Mouse (Mus musculus) lung, embryonic 14.5 days (tissue): ENCODE data around the gene Klhl40. TPM values are rescaled to one million over a fixed set of nuclear protein-coding genes. Genes with fewer than 3 reads are reported as not detected.

ENCODE experiments used
- ATAC-seq: fragments of 200-750 bp; cut with Nextera tagmentation; 2 replicates; pipeline ENCODE4 v1.8.0; 2017; ENCODE audit warnings: mild to moderate bottlenecking, moderate TSS enrichment, moderate library complexity; ENCODE audit not compliant: insufficient read depth
- DNase-seq: peaks from one replicate; pipeline ENCODE4 v3.0.0-alpha.2; 2015
- H3K27ac ChIP-seq: fragments of 300-500 bp; sonication (generic); 2 replicates; pipeline ENCODE4 v1.5.1; 2014; ENCODE audit warnings: low read depth, mild to moderate bottlenecking, moderate library complexity
- H3K27me3 ChIP-seq: fragments of 300-500 bp; sonication (generic); 2 replicates; pipeline ENCODE4 v1.6.1; 2014; ENCODE audit warnings: low read length, control low read depth; ENCODE audit not compliant: insufficient read depth
- H3K36me3 ChIP-seq: fragments of 300-500 bp; sonication (generic); 2 replicates; pipeline ENCODE4 v1.6.1; 2014; ENCODE audit warnings: control low read depth; ENCODE audit not compliant: insufficient read depth
- H3K4me1 ChIP-seq: fragments of 300-500 bp; sonication (generic); 2 replicates; pipeline ENCODE4 v1.6.1; 2014; ENCODE audit warnings: antibody characterized with exemption, control low read depth; ENCODE audit not compliant: insufficient read depth
- H3K4me2 ChIP-seq: fragments of 300-500 bp; sonication (generic); 2 replicates; pipeline ENCODE4 v1.6.1; 2014; ENCODE audit warnings: mild to moderate bottlenecking
- H3K4me3 ChIP-seq: fragments of 300-500 bp; sonication (generic); 2 replicates; pipeline ENCODE4 v1.5.1; 2014; ENCODE audit warnings: low read depth, low read length
- H3K9ac ChIP-seq: fragments of 300-500 bp; sonication (generic); 2 replicates; pipeline ENCODE4 v1.6.1; 2014
- H3K9me3 ChIP-seq: fragments of 300-500 bp; sonication (generic); 2 replicates; pipeline ENCODE4 v1.6.1; 2016; ENCODE audit warnings: low read depth, low read length, control low read depth
- CTCF ChIP-seq: IDR thresholded peaks from 2 replicates; pipeline ENCODE4 v1.5.1; 2016; ENCODE audit warnings: antibody characterized with exemption, low read depth
- WGBS: fragments of 180-500 bp; shearing (Covaris S2); extraction: QIAGEN DNeasy Blood & Tissue Kit; methylation state at CpG from one replicate; pipeline ENCODE4 v1.1.7; 2014; 5-methylcytosine and 5-hydroxymethylcytosine counted together
- polyA plus RNA-seq: library from polyadenylated mRNA; unstranded; fragments of >200 nt; fragmentation: Nextera tagmentation; extraction: Ambion mirVana; gene quantifications from 2 replicates; pipeline ENCODE4 v1.2.1, GENCODE M21; 2014

The Klhl40 gene
- polyA plus RNA-seq, 1 experiment from 2014 or later, result 0.17 TPM

DNA sequence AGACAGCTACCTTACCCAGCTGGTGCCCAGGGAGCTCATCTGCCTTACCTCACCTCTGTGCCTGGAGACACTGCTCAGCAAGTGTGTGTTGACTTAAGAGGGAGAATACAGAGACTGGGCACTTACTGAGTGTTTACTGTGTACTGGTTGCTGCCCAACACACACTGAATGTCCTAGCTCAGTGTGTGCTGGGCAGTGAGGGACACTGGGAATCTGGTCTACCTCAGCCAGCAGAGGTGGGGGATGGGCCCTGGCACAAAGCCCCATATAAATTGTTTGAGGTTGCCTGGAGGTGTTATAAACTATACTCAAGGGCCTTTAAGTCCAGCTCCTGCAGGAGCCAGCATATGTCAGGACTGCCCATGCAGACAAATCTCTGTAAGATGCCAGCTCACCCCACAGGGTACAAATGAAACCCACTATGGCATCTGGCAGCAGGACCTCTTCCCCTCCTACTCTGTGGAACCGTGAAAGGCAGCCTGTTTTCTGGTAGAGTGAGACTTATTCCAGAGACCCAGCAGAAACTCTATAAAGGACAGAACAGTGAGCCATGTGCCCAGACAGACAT lies 17.6 kb downstream of the Klhl40 start:
- Histone ChIP-seq H3K9ac (no peak overlapping the region), H3K4me1 (no peaks in the 10 kb centered on the region), H3K27me3 (no peaks in the 10 kb centered on the region), H3K36me3 (no peaks in the 10 kb centered on the region), H3K27ac (no peak overlapping the region), H3K4me2 (no peak overlapping the region), H3K9me3 (no peaks in the 10 kb centered on the region), H3K4me3 (no peak overlapping the region)
- no peak for DNase-seq
- no peak for ATAC-seq
- TF ChIP-seq CTCF, result no peak
- 38% methylated on average over 1 of the region's 1 CpGs for WGBS

DNA sequence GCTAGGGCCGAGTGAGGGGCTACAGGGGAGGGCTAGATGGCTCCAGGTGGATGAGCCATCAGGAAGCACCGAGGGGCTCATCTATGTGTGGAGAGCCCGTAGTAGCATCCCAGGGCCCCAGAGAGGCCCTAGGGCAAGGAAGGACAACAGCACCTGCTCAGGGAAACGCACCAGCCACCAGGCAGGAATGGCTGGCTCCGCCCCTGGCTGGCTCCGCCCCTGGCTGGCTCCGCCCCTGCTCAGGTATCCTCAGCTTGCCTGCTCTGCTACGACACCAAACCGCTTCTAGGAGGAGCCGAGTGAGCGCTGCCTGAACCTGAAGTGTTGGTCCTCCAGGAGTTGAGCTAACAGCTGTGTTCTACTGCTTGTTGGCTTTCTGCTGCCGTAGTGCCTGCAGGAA lies 20.3 kb downstream of the Klhl40 start:
- H3K4me2 ChIP-seq, result 0 out of 2 replicates have a peak overlapping the region, but pooled peaks have one; percentile 10
- no peak overlapping the region for H3K27ac ChIP-seq
- no peaks in the 10 kb centered on the region for H3K36me3 ChIP-seq
- peak; percentile 70 for DNase-seq
- H3K9me3 ChIP-seq, result no peaks in the 10 kb centered on the region
- WGBS, result 13% methylated on average over 12 of the region's 12 CpGs
- ATAC-seq, result peak; percentile 68; the same call in 1 of the 2 replicates
- no peak overlapping the region for H3K4me3 ChIP-seq
- H3K4me1 ChIP-seq, result no peaks in the 10 kb centered on the region
- TF ChIP-seq CTCF, result no peak
- H3K27me3 ChIP-seq, result no peaks in the 10 kb centered on the region
- no peak overlapping the region for H3K9ac ChIP-seq

DNA sequence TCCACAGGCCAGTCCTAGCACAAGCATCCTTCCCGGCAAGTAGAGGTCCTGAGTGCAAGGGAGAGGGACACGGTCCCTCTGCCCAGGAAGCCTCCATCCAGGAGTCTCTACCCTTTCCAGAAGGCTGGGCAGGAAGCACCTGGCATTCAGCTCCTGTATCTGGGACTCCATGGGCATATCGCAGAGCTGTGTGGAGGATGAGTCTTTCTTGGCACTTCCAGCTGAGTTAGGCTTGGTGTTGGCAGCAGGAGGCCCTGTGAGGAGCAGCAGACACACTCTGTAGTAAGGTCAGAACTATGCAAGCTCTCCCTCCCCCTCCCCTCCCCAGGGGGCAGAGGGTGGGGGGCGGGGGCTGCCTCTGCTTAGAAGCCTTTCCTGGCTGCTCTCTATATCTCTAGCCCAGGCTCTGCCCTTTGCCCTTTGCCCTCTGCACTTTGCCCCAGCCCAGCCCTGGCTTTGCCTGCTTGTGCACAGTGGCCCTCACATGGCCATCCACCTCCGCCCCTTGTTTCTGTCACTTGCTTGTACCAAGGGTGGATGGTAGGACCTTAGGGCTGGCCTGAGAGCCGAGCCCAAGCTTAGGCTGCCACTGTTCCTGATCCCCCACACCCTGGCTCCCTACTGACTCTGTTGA lies 21.6 kb downstream of the Klhl40 start:
- DNase-seq, result no peak
- 48% methylated on average over 6 of the region's 6 CpGs for WGBS

DNA sequence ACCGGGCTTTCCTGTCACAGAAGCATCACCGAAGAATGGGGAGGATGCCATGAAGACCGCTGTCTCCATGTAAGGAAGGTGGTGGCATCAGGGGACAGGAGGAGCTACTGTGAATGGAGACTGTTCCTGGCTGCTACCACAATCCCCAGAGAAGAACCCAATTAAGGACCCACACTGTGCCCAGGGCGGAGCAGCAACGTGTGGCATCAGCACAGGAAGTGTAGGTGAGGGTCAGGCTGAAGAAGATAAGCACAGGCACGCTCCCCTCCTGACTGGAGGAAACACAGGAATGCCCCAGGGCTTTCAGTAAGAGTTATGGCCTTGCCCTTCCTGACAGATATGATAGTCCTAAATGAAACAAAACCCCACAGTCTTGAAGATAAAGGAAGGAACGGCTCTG lies 25.3 kb downstream of the Klhl40 start:
- no peaks in the 10 kb centered on the region for H3K27me3 ChIP-seq
- no peak overlapping the region for H3K4me2 ChIP-seq
- no peak overlapping the region for H3K4me3 ChIP-seq
- DNase-seq (no peak), ATAC-seq (no peak)
- no peak overlapping the region for H3K9ac ChIP-seq
- no peaks in the 10 kb centered on the region for H3K4me1 ChIP-seq
- no peaks in the 10 kb centered on the region for H3K36me3 ChIP-seq
- H3K27ac ChIP-seq, result no peak overlapping the region
- no peak for TF ChIP-seq CTCF
- 47% methylated on average over 7 of the region's 7 CpGs for WGBS
- H3K9me3 ChIP-seq, result no peaks in the 10 kb centered on the region

More for the DNA sequence above, 21.6 kb downstream of the Klhl40 start:
- ATAC-seq, result no peak
- H3K4me3 ChIP-seq, result no peak overlapping the region
- no peaks in the 10 kb centered on the region for H3K9me3 ChIP-seq
- no peak overlapping the region for H3K4me2 ChIP-seq
- H3K27ac ChIP-seq, result no peak overlapping the region
- H3K4me1 ChIP-seq, result no peaks in the 10 kb centered on the region
- H3K27me3 ChIP-seq, result no peaks in the 10 kb centered on the region
- no peaks in the 10 kb centered on the region for H3K36me3 ChIP-seq
- TF ChIP-seq CTCF, result no peak
- H3K9ac ChIP-seq, result no peak overlapping the region

- 58% methylated on average over 1 of the region's 1 CpGs for WGBS
- no peak for TF ChIP-seq CTCF
- H3K4me1 ChIP-seq, result peaks cover 3% of the 10 kb centered on the region; the same call in 1 of the 2 replicates
These were observed 30.1 kb downstream of the Klhl40 start for GRCm38 (mm10) chr9:121807546-121807945.

DNA sequence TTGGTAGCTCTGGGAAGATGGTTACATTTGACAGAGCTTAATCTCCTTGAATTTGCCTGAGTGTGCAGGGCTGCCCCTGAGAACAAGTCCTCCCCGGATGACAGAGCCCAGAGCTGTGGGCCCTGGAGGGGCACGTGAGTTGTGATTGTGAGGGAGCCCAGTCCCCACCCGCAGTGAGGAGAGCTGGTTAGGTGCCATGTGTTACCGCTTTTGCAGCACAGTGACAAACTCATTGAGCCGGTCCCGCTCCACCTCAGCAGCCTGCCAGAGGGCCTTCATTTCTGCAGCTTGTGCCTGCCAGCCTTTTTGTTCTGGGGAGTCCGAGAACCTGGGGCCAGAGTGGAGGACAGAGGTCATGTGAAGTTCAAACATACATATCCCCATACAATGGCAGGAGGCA lies 30.5 kb downstream of the Klhl40 start:
- no peaks in the 10 kb centered on the region for H3K36me3 ChIP-seq
- WGBS, result 51% methylated on average over 7 of the region's 7 CpGs
- H3K4me3 ChIP-seq, result no peak overlapping the region
- peaks cover 3% of the 10 kb centered on the region; the same call in 1 of the 2 replicates for H3K4me1 ChIP-seq
- ATAC-seq (no peak), DNase-seq (no peak)
- TF ChIP-seq CTCF, result no peak
- no peaks in the 10 kb centered on the region for H3K9me3 ChIP-seq
- no peak overlapping the region for H3K9ac ChIP-seq
- H3K27ac ChIP-seq, result no peak overlapping the region
- no peak overlapping the region for H3K4me2 ChIP-seq
- H3K27me3 ChIP-seq, result no peaks in the 10 kb centered on the region

More at GRCm38 (mm10) chr9:121807546-121807945, 30.1 kb downstream of the Klhl40 start:
- no peak overlapping the region for H3K27ac ChIP-seq
- H3K4me2 ChIP-seq, result no peak overlapping the region
- H3K4me3 ChIP-seq, result no peak overlapping the region
- no peak for DNase-seq
- H3K9me3 ChIP-seq, result no peaks in the 10 kb centered on the region
- no peaks in the 10 kb centered on the region for H3K27me3 ChIP-seq
- H3K9ac ChIP-seq, result no peak overlapping the region
- no peak for ATAC-seq
- H3K36me3 ChIP-seq, result no peaks in the 10 kb centered on the region

DNA sequence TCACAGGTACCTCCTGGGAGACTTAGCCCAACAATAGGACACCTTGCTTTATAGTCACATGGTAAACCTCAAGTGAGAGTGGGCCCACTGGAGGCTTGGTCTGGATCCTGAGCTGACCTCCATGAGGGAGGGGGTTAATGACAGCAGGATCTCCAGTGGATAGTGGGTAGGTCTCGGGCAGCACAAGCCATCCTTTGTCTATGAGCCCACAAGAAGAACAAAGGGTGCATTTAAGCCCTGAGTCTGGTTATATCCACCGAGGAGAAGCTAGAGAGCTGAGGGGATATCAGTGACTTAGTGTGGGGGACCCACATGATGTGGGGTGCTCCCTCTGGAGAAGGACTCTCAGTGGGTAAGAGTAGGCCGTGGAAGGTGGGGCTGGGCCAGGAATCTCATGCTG lies 31.1 kb downstream of the Klhl40 start:
- no peak for TF ChIP-seq CTCF
- Histone ChIP-seq H3K4me2 (no peak overlapping the region), H3K9ac (no peak overlapping the region), H3K9me3 (no peaks in the 10 kb centered on the region), H3K27me3 (no peaks in the 10 kb centered on the region), H3K27ac (no peak overlapping the region), H3K4me3 (no peak overlapping the region), H3K36me3 (no peaks in the 10 kb centered on the region), H3K4me1 (peaks cover 3% of the 10 kb centered on the region; the same call in 1 of the 2 replicates)
- 66% methylated on average over 3 of the region's 3 CpGs for WGBS
- DNase-seq (no peak), ATAC-seq (no peak)
